Mouse (Mus musculus) thymus, adult 2 months (tissue): ENCODE results near the gene Atxn1.

Experiments
- CTCF ChIP-seq: fragments of 200-500 bp; IDR thresholded peaks from 2 replicates; pipeline ENCODE4 v1.5.1; 2012; ENCODE audit warnings: mild to moderate bottlenecking, control low read depth, low read length, moderate library complexity, borderline replicate concordance; ENCODE audit not compliant: control insufficient read depth, poor library complexity, insufficient read depth; ENCODE audit errors: extremely low read depth
- POLR2A ChIP-seq: fragments of 200-500 bp; IDR thresholded peaks from 2 replicates; pipeline ENCODE4 v1.6.1; 2012; ENCODE audit warnings: mild to moderate bottlenecking, low read length, control low read depth, moderate library complexity; ENCODE audit not compliant: control insufficient read depth, poor library complexity, insufficient read depth; ENCODE audit errors: extremely low read depth

- no peak for TF ChIP-seq CTCF
- TF ChIP-seq POLR2A: no peak
Observed at GRCm38 (mm10) chr13:45842511-45843055, 122.2 kb downstream of the Atxn1 start.
